Mouse (Mus musculus) hindbrain, embryonic 11.5 days (tissue): ENCODE results near the gene Susd2. TPM values are rescaled to one million over a fixed set of nuclear protein-coding genes. Genes with fewer than 3 reads are reported as not detected.

Experiments
- ATAC-seq: fragments of 200-750 bp; cut with Nextera tagmentation; 2 replicates; pipeline ENCODE4 v1.8.0; 2017; ENCODE audit warnings: mild to moderate bottlenecking, moderate TSS enrichment, moderate library complexity; ENCODE audit not compliant: low FRiP score
- DNase-seq: peaks from one replicate; pipeline ENCODE4 v3.0.0-alpha.2; 2015; ENCODE audit warnings: low spot score
- H3K27ac ChIP-seq: fragments of 300-500 bp; sonication (generic); 2 replicates; pipeline ENCODE4 v1.5.1; 2014; ENCODE audit warnings: mild to moderate bottlenecking, low read depth, low read length
- H3K27me3 ChIP-seq: fragments of 300-500 bp; sonication (generic); 2 replicates; pipeline ENCODE4 v1.6.1; 2014; ENCODE audit warnings: mild to moderate bottlenecking, low read length, moderate library complexity, mixed read lengths; ENCODE audit not compliant: control insufficient read depth, insufficient read depth
- H3K36me3 ChIP-seq: fragments of 300-500 bp; sonication (generic); 2 replicates; pipeline ENCODE4 v1.6.1; 2014; ENCODE audit warnings: mild to moderate bottlenecking, low read length, moderate library complexity, mixed read lengths; ENCODE audit not compliant: control insufficient read depth, insufficient read depth
- H3K4me1 ChIP-seq: fragments of 300-500 bp; sonication (generic); replicated peaks from 2 replicates; pipeline ENCODE4 v1.6.1; 2014; ENCODE audit warnings: low read length, mixed read lengths; ENCODE audit not compliant: control insufficient read depth, insufficient read depth
- H3K4me2 ChIP-seq: fragments of 300-500 bp; sonication (generic); replicated peaks from 2 replicates; pipeline ENCODE4 v1.6.1; 2014; ENCODE audit warnings: mild to moderate bottlenecking, low read depth, low read length
- H3K4me3 ChIP-seq: fragments of 300-500 bp; sonication (generic); 2 replicates; pipeline ENCODE4 v1.5.1; 2014; ENCODE audit warnings: low read depth, low read length
- H3K9ac ChIP-seq: fragments of 300-500 bp; sonication (generic); 2 replicates; pipeline ENCODE4 v1.6.1; 2014; ENCODE audit warnings: low read depth, low read length
- H3K9me3 ChIP-seq: fragments of 300-500 bp; sonication (generic); 2 replicates; pipeline ENCODE4 v1.6.1; 2016; ENCODE audit warnings: low read length; ENCODE audit not compliant: control insufficient read depth
- WGBS: fragments of 180-500 bp; shearing (Covaris S2); extraction: QIAGEN DNeasy Blood & Tissue Kit; methylation state at CpG from one replicate; pipeline ENCODE4 v1.1.7; 2014; 5-methylcytosine and 5-hydroxymethylcytosine counted together
- polyA plus RNA-seq: library from polyadenylated mRNA; unstranded; fragments of >200 nt; fragmentation: Nextera tagmentation; extraction: Ambion mirVana; gene quantifications from 2 replicates; pipeline ENCODE4 v1.2.1, GENCODE M21; 2014

Susd2 gene
- polyA plus RNA-seq, 1 experiment from 2014 or later, result 2.1 TPM

- no peaks in the 10 kb centered on the region for H3K27me3 ChIP-seq
- DNase-seq, result no peak
- 0 out of 2 replicates have a peak, but pooled peaks cover 3% of the 10 kb centered on the region for H3K36me3 ChIP-seq
- no peaks in the 10 kb centered on the region for H3K9me3 ChIP-seq
- no peak overlapping the region for H3K27ac ChIP-seq
- no peak overlapping the region for H3K4me2 ChIP-seq
- H3K4me1 ChIP-seq, result 0 out of 2 replicates have a peak, but pooled peaks cover under 1% of the 10 kb centered on the region
- no peak overlapping the region for H3K4me3 ChIP-seq
- H3K9ac ChIP-seq, result no peak overlapping the region
- ATAC-seq, result no peak
- 88% methylated on average over 4 of the region's 4 CpGs for WGBS
Observed at GRCm38 (mm10) chr10:75649406-75649995, 5.7 kb upstream of the Susd2 start.

- no peaks in the 10 kb centered on the region for H3K36me3 ChIP-seq
- no peak overlapping the region for H3K9ac ChIP-seq
- no peak for ATAC-seq
- H3K4me3 ChIP-seq, result no peak overlapping the region
- 92% methylated on average over 7 of the region's 7 CpGs for WGBS
- no peaks in the 10 kb centered on the region for H3K27me3 ChIP-seq
- no peak overlapping the region for H3K27ac ChIP-seq
- H3K4me1 ChIP-seq, result peaks cover 3% of the 10 kb centered on the region; the same call in 1 of the 2 replicates
- no peak overlapping the region for H3K4me2 ChIP-seq
- no peaks in the 10 kb centered on the region for H3K9me3 ChIP-seq
- no peak for DNase-seq
Observed at GRCm38 (mm10) chr10:75649001-75649400, 5.2 kb upstream of the Susd2 start.

GRCm38 (mm10) chr10:75648091-75648490, 4.3 kb upstream of the Susd2 start:
- Histone ChIP-seq H3K4me2 (no peak overlapping the region), H3K36me3 (no peaks in the 10 kb centered on the region), H3K4me3 (no peak overlapping the region), H3K9me3 (no peaks in the 10 kb centered on the region), H3K9ac (no peak overlapping the region), H3K27ac (no peak overlapping the region), H3K27me3 (no peaks in the 10 kb centered on the region), H3K4me1 (peaks cover 7% of the 10 kb centered on the region)
- ATAC-seq (no peak), DNase-seq (no peak)
- WGBS, result 92% methylated on average over 6 of the region's 6 CpGs

- DNase-seq (no peak), ATAC-seq (no peak)
- Histone ChIP-seq H3K9ac (no peak overlapping the region), H3K4me3 (no peak overlapping the region), H3K27me3 (no peaks in the 10 kb centered on the region), H3K4me2 (no peak overlapping the region), H3K4me1 (peaks cover 7% of the 10 kb centered on the region), H3K9me3 (no peaks in the 10 kb centered on the region), H3K36me3 (no peaks in the 10 kb centered on the region), H3K27ac (no peak overlapping the region)
- WGBS, result 89% methylated on average over 3 of the region's 3 CpGs
Observed at GRCm38 (mm10) chr10:75647362-75647761, 3.6 kb upstream of the Susd2 start.

GRCm38 (mm10) chr10:75646406-75646805, 2.6 kb upstream of the Susd2 start:
- DNase-seq (no peak), ATAC-seq (no peak)
- Histone ChIP-seq H3K4me1 (peaks cover 7% of the 10 kb centered on the region), H3K27me3 (no peaks in the 10 kb centered on the region), H3K36me3 (no peaks in the 10 kb centered on the region), H3K27ac (no peak overlapping the region), H3K4me3 (no peak overlapping the region), H3K4me2 (no peak overlapping the region), H3K9me3 (no peaks in the 10 kb centered on the region), H3K9ac (no peak overlapping the region)
- WGBS, result 88% methylated on average over 6 of the region's 6 CpGs

GRCm38 (mm10) chr10:75645616-75646015, 1.8 kb upstream of the Susd2 start:
- 92% methylated on average over 8 of the region's 8 CpGs for WGBS
- H3K36me3 ChIP-seq, result no peaks in the 10 kb centered on the region
- H3K4me2 ChIP-seq, result no peak overlapping the region
- no peaks in the 10 kb centered on the region for H3K27me3 ChIP-seq
- H3K9me3 ChIP-seq, result no peaks in the 10 kb centered on the region
- H3K27ac ChIP-seq, result no peak overlapping the region
- H3K4me3 ChIP-seq, result no peak overlapping the region
- ATAC-seq (no peak), DNase-seq (no peak)
- no peak overlapping the region for H3K9ac ChIP-seq
- H3K4me1 ChIP-seq, result peaks cover 7% of the 10 kb centered on the region

GRCm38 (mm10) chr10:75642891-75643290, 917 bp downstream of the Susd2 start:
- peaks cover 7% of the 10 kb centered on the region for H3K4me1 ChIP-seq
- no peaks in the 10 kb centered on the region for H3K27me3 ChIP-seq
- no peaks in the 10 kb centered on the region for H3K36me3 ChIP-seq
- H3K27ac ChIP-seq, result no peak overlapping the region
- WGBS, result 89% methylated on average over 2 of the region's 2 CpGs
- ATAC-seq (no peak), DNase-seq (no peak)
- H3K9me3 ChIP-seq, result no peaks in the 10 kb centered on the region
- H3K4me3 ChIP-seq, result no peak overlapping the region
- no peak overlapping the region for H3K4me2 ChIP-seq
- H3K9ac ChIP-seq, result no peak overlapping the region

GRCm38 (mm10) chr10:75642436-75642835, 1.4 kb downstream of the Susd2 start:
- Histone ChIP-seq H3K27ac (no peak overlapping the region), H3K9me3 (no peaks in the 10 kb centered on the region), H3K9ac (no peak overlapping the region), H3K4me3 (no peak overlapping the region), H3K4me1 (peaks cover 7% of the 10 kb centered on the region), H3K36me3 (no peaks in the 10 kb centered on the region), H3K4me2 (no peak overlapping the region), H3K27me3 (no peaks in the 10 kb centered on the region)
- no peak for DNase-seq
- no peak for ATAC-seq
- 80% methylated on average over 9 of the region's 9 CpGs for WGBS

GRCm38 (mm10) chr10:75641721-75642222, 2.0 kb downstream of the Susd2 start:
- no peak overlapping the region for H3K4me2 ChIP-seq
- no peak overlapping the region for H3K9ac ChIP-seq
- DNase-seq, result no peak
- ATAC-seq, result no peak
- no peaks in the 10 kb centered on the region for H3K36me3 ChIP-seq
- no peaks in the 10 kb centered on the region for H3K9me3 ChIP-seq
- H3K4me1 ChIP-seq, result peaks cover 7% of the 10 kb centered on the region
- 88% methylated on average over 7 of the region's 7 CpGs for WGBS
- H3K4me3 ChIP-seq, result no peak overlapping the region
- H3K27ac ChIP-seq, result no peak overlapping the region
- no peaks in the 10 kb centered on the region for H3K27me3 ChIP-seq
